Mouse (Mus musculus) CH12.LX (cell line): ENCODE results near the gene Opalin. TPM values are rescaled to one million over a fixed set of nuclear protein-coding genes. Genes with fewer than 3 reads are reported as not detected.

Experiments used
- DNase-seq: peaks from one replicate; pipeline ENCODE4 v3.0.0-alpha.2; 2013; ENCODE audit errors: extremely low read depth
- H3K27ac ChIP-seq: 2 replicates; pipeline ENCODE4 v1.5.1; 2012; ENCODE audit warnings: low read depth, mild to moderate bottlenecking, control low read depth, moderate library complexity; ENCODE audit not compliant: insufficient read depth
- H3K27me3 ChIP-seq: replicated peaks from 2 replicates; pipeline ENCODE3; 2012; ENCODE audit warnings: inconsistent platforms
- H3K36me3 ChIP-seq, 2 experiments: replicated peaks in 1 of 2; 2 replicates each; pipeline versions ENCODE3 to v1.6.1; 2012; ENCODE audit warnings: inconsistent platforms in 1 of 2, low read length in 1 of 2, mild to moderate bottlenecking in 1 of 2, mixed read lengths in 1 of 2, moderate library complexity in 1 of 2; ENCODE audit not compliant: control insufficient read depth in 1 of 2, insufficient read depth in 1 of 2
- H3K4me1 ChIP-seq, 2 experiments: 2 replicates each; pipeline ENCODE4 v1.6.1; 2012; ENCODE audit warnings: inconsistent platforms in 1 of 2, moderate library complexity in 1 of 2; ENCODE audit not compliant: insufficient read depth in 2 of 2, control insufficient read depth in 1 of 2
- H3K4me2 ChIP-seq: 2 replicates; pipeline ENCODE4 v1.6.1; 2012; ENCODE audit warnings: low read depth, mild to moderate bottlenecking, control low read depth; ENCODE audit not compliant: poor library complexity, insufficient read depth, severe bottlenecking
- H3K4me3 ChIP-seq, 3 experiments: fragments of 150-350 bp in 1 of 3; sonication (generic) in 1 of 3; replicated peaks in 1 of 3; 2 replicates each; pipeline versions ENCODE3 to v1.5.1; 2011 to 2012; ENCODE audit warnings: low read depth in 2 of 3, low read length in 2 of 3, mild to moderate bottlenecking in 2 of 3, moderate library complexity in 2 of 3, control low read depth in 1 of 3, improper control_type of control experiment in 1 of 3, inconsistent platforms in 1 of 3, mixed read lengths in 1 of 3; ENCODE audit not compliant: poor library complexity in 1 of 3
- H3K79me2 ChIP-seq: replicated peaks from 2 replicates; pipeline ENCODE4 v1.6.1; 2012; ENCODE audit warnings: mild to moderate bottlenecking, moderate library complexity; ENCODE audit not compliant: control insufficient read depth, poor library complexity, insufficient read depth, severe bottlenecking; ENCODE audit errors: extremely low read depth
- H3K9ac ChIP-seq: 2 replicates; pipeline ENCODE4 v1.6.1; 2012; ENCODE audit warnings: low read depth, mild to moderate bottlenecking, control low read depth, moderate library complexity; ENCODE audit not compliant: insufficient read depth
- H3K9me3 ChIP-seq: replicated peaks from 2 replicates; pipeline ENCODE3; 2012; ENCODE audit warnings: low read length, inconsistent platforms, mixed read lengths
- BHLHE40 ChIP-seq: IDR thresholded peaks from 2 replicates; pipeline ENCODE4 v1.6.1; 2011; ENCODE audit warnings: mild to moderate bottlenecking, low read depth, low read length, improper control_type of control experiment
- CHD1 ChIP-seq: IDR thresholded peaks from 2 replicates; pipeline ENCODE4 v1.6.1; 2012; ENCODE audit warnings: low read depth, low read length, improper control_type of control experiment, inconsistent platforms
- E2F4 ChIP-seq: IDR thresholded peaks from 2 replicates; pipeline ENCODE4 v1.6.1; 2011; ENCODE audit warnings: low read depth, low read length, improper control_type of control experiment; ENCODE audit not compliant: insufficient replicate concordance
- ELF1 ChIP-seq: IDR thresholded peaks from 2 replicates; pipeline ENCODE4 v1.6.1; 2014; ENCODE audit warnings: low read depth, mild to moderate bottlenecking, inconsistent platforms, low read length, improper control_type of control experiment
- EP300 ChIP-seq: IDR thresholded peaks from 2 replicates; pipeline ENCODE4 v1.6.1; 2011; ENCODE audit warnings: low read length, improper control_type of control experiment
- ETS1 ChIP-seq: conservative IDR thresholded peaks from 2 replicates; pipeline ENCODE4 v1.6.1; 2012; ENCODE audit warnings: low read depth, mild to moderate bottlenecking, inconsistent platforms, low read length, improper control_type of control experiment, moderate library complexity
- KAT2A ChIP-seq: IDR thresholded peaks from 2 replicates; pipeline ENCODE4 v1.6.1; 2012; ENCODE audit warnings: low read length, improper control_type of control experiment, inconsistent platforms; ENCODE audit not compliant: insufficient replicate concordance
- MAFK ChIP-seq: IDR thresholded peaks from 2 replicates; pipeline ENCODE4 v1.6.1; 2011; ENCODE audit warnings: low read length, improper control_type of control experiment; ENCODE audit not compliant: insufficient replicate concordance
- MAZ ChIP-seq: IDR thresholded peaks from 2 replicates; pipeline ENCODE4 v1.6.1; 2012; ENCODE audit warnings: low read depth, mild to moderate bottlenecking, inconsistent platforms, low read length, improper control_type of control experiment, moderate library complexity
- MXI1 ChIP-seq: IDR thresholded peaks from 2 replicates; pipeline ENCODE4 v1.6.1; 2011; ENCODE audit warnings: mild to moderate bottlenecking, low read depth, low read length, improper control_type of control experiment
- MYC ChIP-seq: IDR thresholded peaks from 2 replicates; pipeline ENCODE4 v1.6.1; 2011; ENCODE audit warnings: low read depth, mild to moderate bottlenecking, improper control_type of control experiment, low read length
- NRF1 ChIP-seq: IDR thresholded peaks from 2 replicates; pipeline ENCODE4 v1.6.1; 2014; ENCODE audit warnings: low read depth, mild to moderate bottlenecking, inconsistent platforms, low read length, improper control_type of control experiment, moderate library complexity
- POLR2AphosphoS2 ChIP-seq: IDR thresholded peaks from 2 replicates; pipeline ENCODE4 v1.6.1; 2011; ENCODE audit warnings: low read depth, low read length, improper control_type of control experiment
- RAD21 ChIP-seq: IDR thresholded peaks from 2 replicates; pipeline ENCODE4 v1.6.1; 2011; ENCODE audit warnings: low read depth, mild to moderate bottlenecking, low read length, improper control_type of control experiment, moderate library complexity
- RCOR1 ChIP-seq: conservative IDR thresholded peaks from 2 replicates; pipeline ENCODE4 v1.6.1; 2012; ENCODE audit warnings: low read depth, mild to moderate bottlenecking, inconsistent platforms, low read length, improper control_type of control experiment
- SIN3A ChIP-seq: IDR thresholded peaks from 2 replicates; pipeline ENCODE4 v1.6.1; 2012; ENCODE audit warnings: low read length, improper control_type of control experiment, inconsistent platforms
- SMC3 ChIP-seq: IDR thresholded peaks from 2 replicates; pipeline ENCODE4 v1.6.1; 2011; ENCODE audit warnings: low read depth, low read length, improper control_type of control experiment
- TCF12 ChIP-seq: IDR thresholded peaks from 2 replicates; pipeline ENCODE4 v1.6.1; 2014; ENCODE audit warnings: low read depth, mild to moderate bottlenecking, inconsistent platforms, low read length, improper control_type of control experiment
- UBTF ChIP-seq: IDR thresholded peaks from 2 replicates; pipeline ENCODE4 v1.6.1; 2012; ENCODE audit warnings: low read depth, mild to moderate bottlenecking, inconsistent platforms, low read length, improper control_type of control experiment, moderate library complexity
- USF1 ChIP-seq: IDR thresholded peaks from 2 replicates; pipeline ENCODE4 v1.6.1; 2014; ENCODE audit warnings: low read depth, mild to moderate bottlenecking, inconsistent platforms, low read length, improper control_type of control experiment
- USF2 ChIP-seq: conservative IDR thresholded peaks from 2 replicates; pipeline ENCODE4 v1.6.1; 2011; ENCODE audit warnings: low read depth, low read length, improper control_type of control experiment
- ZC3H11A ChIP-seq: IDR thresholded peaks from 2 replicates; pipeline ENCODE4 v1.6.1; 2012; ENCODE audit warnings: low read depth, mild to moderate bottlenecking, inconsistent platforms, low read length, improper control_type of control experiment
- ZKSCAN1 ChIP-seq: IDR thresholded peaks from 2 replicates; pipeline ENCODE4 v1.6.1; 2012; ENCODE audit warnings: low read depth, inconsistent platforms, low read length, improper control_type of control experiment, borderline replicate concordance
- ZMIZ1 ChIP-seq: IDR thresholded peaks from 2 replicates; pipeline ENCODE4 v1.6.1; 2012; ENCODE audit warnings: low read depth, mild to moderate bottlenecking, inconsistent platforms, low read length, improper control_type of control experiment
- ZNF384 ChIP-seq: IDR thresholded peaks from 2 replicates; pipeline ENCODE4 v1.6.1; 2012; ENCODE audit warnings: low read depth, low read length, improper control_type of control experiment, inconsistent platforms
- dilution Hi-C: fragments of 300-500 bp; cut with MboI; formaldehyde crosslinking; loops from 2 replicates; pipeline ENCODE4 v1.14.3; 2020; ENCODE audit warnings: low sequenced_read_pairs; ENCODE audit not compliant: extremely low pct_unique_long_range_greater_than_20kb, extremely low pct_ligation_motif_present
- in situ Hi-C: fragments of 300-500 bp; cut with MboI; formaldehyde crosslinking; loops from 3 replicates; pipeline ENCODE4 v1.14.3; 2019; ENCODE audit warnings: low sequenced_read_pairs, low pct_ligation_motif_present, low pct_unique_long_range_greater_than_20kb, mixed read lengths
- polyA plus RNA-seq: library from polyadenylated mRNA; unstranded; fragments of >175 nt; gene quantifications from 2 replicates; pipeline ENCODE4 v1.2.1, GENCODE M21; 2012; ENCODE audit warnings: low read depth; ENCODE audit not compliant: insufficient read length
- total RNA-seq, 2 experiments: library from RNA; depleted of rRNA; stranded (reverse); fragments of 300-350 nt in 1 of 2; fragments of >200 nt in 1 of 2; gene quantifications; 2 replicates each; pipeline ENCODE4 v1.2.3; 2012 to 2014

The Opalin gene
- total and polyA plus RNA-seq, 3 experiments: not detected

GRCm38 (mm10) chr19:41015951-41016716 is 60.8 kb downstream of the Opalin start (continued):
- TF ChIP-seq E2F4 (0 out of 2 replicates have a peak, but pooled peaks have one; percentile 23), SMC3 (peak; percentile 92), RAD21 (peak; percentile 99), USF2 (no peak), TCF12 (no peak), USF1 (no peak), KAT2A (no peak), EP300 (peak; percentile 71), BHLHE40 (peak; percentile 93), MXI1 (peak; percentile 88), ZKSCAN1 (no peak), ZC3H11A (peak; percentile 85)

DNA sequence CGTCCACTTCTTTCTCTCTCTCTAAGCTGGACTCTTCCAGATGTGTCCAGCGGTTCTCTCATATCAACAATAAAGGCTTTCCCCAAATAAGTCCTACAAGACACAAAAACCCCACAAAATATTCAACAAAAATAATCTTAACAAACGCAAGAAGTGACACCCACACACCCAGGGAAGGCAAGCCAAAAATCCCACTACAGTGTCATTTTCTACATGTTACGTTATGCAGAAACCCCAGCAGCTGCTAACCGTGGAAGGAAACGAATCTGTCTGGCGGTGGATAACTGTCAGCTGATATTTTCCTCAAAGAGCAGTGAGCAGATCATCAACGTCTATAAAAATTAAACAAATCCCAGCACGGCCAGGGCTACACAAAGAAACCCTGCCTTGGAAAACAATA is 62.9 kb downstream of the Opalin start:
- DNase-seq: no peak
- Histone ChIP-seq H3K4me1 (peaks cover 9 to 61% of the 10 kb centered on the region in 2 experiments), H3K27ac (no peak overlapping the region), H3K9me3 (no peaks in the 10 kb centered on the region), H3K4me3 (no peak overlapping the region), H3K9ac (no peak overlapping the region), H3K79me2 (no peaks in the 10 kb centered on the region), H3K36me3 (no peaks in the 10 kb centered on the region), H3K27me3 (no peaks in the 10 kb centered on the region), H3K4me2 (no peak overlapping the region)
- in situ Hi-C loops (loop anchor here (25.0 kb wide), 1 partner anchor 402 kb away; the partner anchor contains the start of genes Entpd1 and Tctn3), dilution Hi-C loops (no loop called here)
- no peak for TF ChIP-seq USF1
- TF ChIP-seq MAZ: no peak
- TF ChIP-seq NRF1: no peak
- no peak for TF ChIP-seq SIN3A
- TF ChIP-seq ETS1: peak; percentile 34
- no peak for TF ChIP-seq MYC

GRCm38 (mm10) chr19:41013591-41013990 is 63.3 kb downstream of the Opalin start:
- DNase-seq: no peak
- Histone ChIP-seq H3K4me3 (no peak overlapping the region), H3K79me2 (no peaks in the 10 kb centered on the region), H3K4me2 (no peak overlapping the region), H3K36me3 (no peaks in the 10 kb centered on the region), H3K4me1 (peaks cover 9 to 62% of the 10 kb centered on the region in 2 experiments), H3K27me3 (no peaks in the 10 kb centered on the region), H3K9ac (no peak overlapping the region), H3K27ac (no peak overlapping the region), H3K9me3 (no peaks in the 10 kb centered on the region)
- dilution Hi-C loops: no loop called here
- TF ChIP-seq ELF1 (no peak), RAD21 (no peak), ZNF384 (no peak), KAT2A (no peak), BHLHE40 (no peak), ZMIZ1 (no peak), EP300 (no peak), CHD1 (no peak), MAFK (no peak), MYC (no peak), POLR2AphosphoS2 (no peak), ZC3H11A (no peak), SIN3A (no peak), USF2 (no peak), RCOR1 (no peak), UBTF (no peak)
- in situ Hi-C loops: loop anchor here (25.0 kb wide), 1 partner anchor 401 kb away; the partner anchor contains the start of genes Entpd1 and Tctn3
